Mouse (Mus musculus): ENCODE data around the gene Lmna.

Lmna gene

GRCm38 (mm10) chr3:88509692-88510420 lies at the start of gene Lmna:
TSS of gene Lmna (minus strand) at chr3:88509956.
- in situ Hi-C loops (cut with MboI, MseI): loop anchor here in 1 of 2 experiments (10.0 kb wide), 1 partner anchor 365 kb away; the partner anchor contains the start of gene Mef2d

- in situ Hi-C loops (cut with MboI, MseI): no loop called here
Observed at GRCm38 (mm10) chr3:88556616-88557015, 46.9 kb upstream of the Lmna start.

GRCm38 (mm10) chr3:88555731-88556130 lies 46.0 kb upstream of the Lmna start:
- in situ Hi-C loops (cut with MboI, MseI): no loop called here

GRCm38 (mm10) chr3:88555069-88555605 lies 45.4 kb upstream of the Lmna start:
- in situ Hi-C loops (cut with MboI, MseI): no loop called here

- in situ Hi-C loops (cut with MboI, MseI): no loop called here
Observed at GRCm38 (mm10) chr3:88553880-88554586, 44.3 kb upstream of the Lmna start.

GRCm38 (mm10) chr3:88553525-88553879 lies 43.7 kb upstream of the Lmna start, which contains the start of gene Ubqln4:
TSS of gene Ubqln4 (plus strand) at chr3:88553758.
- in situ Hi-C loops (cut with MboI, MseI): no loop called here

GRCm38 (mm10) chr3:88552676-88553524 lies 43.1 kb upstream of the Lmna start, which contains the start of gene Lamtor2:
TSS of gene Lamtor2 (minus strand) at chr3:88553074.
- in situ Hi-C loops (cut with MboI, MseI): no loop called here

- in situ Hi-C loops (cut with MboI, MseI): no loop called here
Observed at GRCm38 (mm10) chr3:88552082-88552645, 42.4 kb upstream of the Lmna start.

- in situ Hi-C loops (cut with MboI, MseI): no loop called here
Observed at GRCm38 (mm10) chr3:88551586-88551985, 41.8 kb upstream of the Lmna start.

- in situ Hi-C loops (cut with MboI, MseI): loop anchor here in 1 of 2 experiments (5.0 kb wide), 1 partner anchor 94 kb away; no protein-coding TSS in a partner anchor
Observed at GRCm38 (mm10) chr3:88548180-88548917, 38.6 kb upstream of the Lmna start, which contains the start of gene Rab25. TSS of gene Rab25 (minus strand) at chr3:88548300.

GRCm38 (mm10) chr3:88546674-88547418 lies 37.1 kb upstream of the Lmna start:
- in situ Hi-C loops (cut with MboI, MseI): loop anchor here in 1 of 2 experiments (5.0 kb wide), 1 partner anchor 95 kb away; no protein-coding TSS in a partner anchor

- in situ Hi-C loops (cut with MboI, MseI): loop anchor here in 1 of 2 experiments (5.0 kb wide), 1 partner anchor 97 kb away; no protein-coding TSS in a partner anchor
Observed at GRCm38 (mm10) chr3:88544955-88545591, 35.3 kb upstream of the Lmna start.

- in situ Hi-C loops (cut with MboI, MseI): no loop called here
Observed at GRCm38 (mm10) chr3:88544514-88544913, 34.8 kb upstream of the Lmna start.

- in situ Hi-C loops (cut with MboI, MseI): no loop called here
Observed at GRCm38 (mm10) chr3:88543651-88544410, 34.1 kb upstream of the Lmna start.

- in situ Hi-C loops (cut with MboI, MseI): no loop called here
Observed at GRCm38 (mm10) chr3:88543174-88543573, 33.4 kb upstream of the Lmna start.

GRCm38 (mm10) chr3:88542486-88542885 lies 32.7 kb upstream of the Lmna start:
- in situ Hi-C loops (cut with MboI, MseI): no loop called here

GRCm38 (mm10) chr3:88541622-88542401 lies 32.1 kb upstream of the Lmna start:
- in situ Hi-C loops (cut with MboI, MseI): no loop called here

Measured in T-helper 17 cell (primary cell).